ENCODE assay signal across 8 mouse cellular contexts in genomic region chr3:101604550-101605223, GRCm38 (mm10). TPM values are rescaled to one million over a fixed set of nuclear protein-coding genes. Genes with fewer than 3 reads are reported as not detected.
DNase-seq lines count a peak whose midpoint lies in the region; ATAC-seq and TF ChIP-seq lines count a peak whose summit lies in the region.

Gene Atp1a1 (minus strand): TSS chr3:101604684.

- H3K27me3 ChIP-seq in C2C12 (ENCODE audit: control insufficient read depth, insufficient read depth, insufficient read length) (no peaks in the 10 kb centered on the region), myocyte (ENCODE audit: control insufficient read depth, insufficient read depth, insufficient read length) (no peaks in the 10 kb centered on the region)
- peaks cover 40% of the 10 kb centered on the region for H3K27me3 ChIP-seq in erythroblast, embryonic 14.5 days (ENCODE audit: control insufficient read depth)
- no peaks in the 10 kb centered on the region for H3K27me3 ChIP-seq in heart, embryonic 11.5 days (ENCODE audit: control insufficient read depth, insufficient read depth, low read length)
- H3K27me3 ChIP-seq in kidney, embryonic 16.5 days (ENCODE audit: insufficient read depth, low read length), result no peaks in the 10 kb centered on the region
- H3K27me3 ChIP-seq in liver, adult 2 months (ENCODE audit: control insufficient read depth, insufficient read depth, low read length), result no peaks in the 10 kb centered on the region
- H3K27me3 ChIP-seq in splenic B cell, adult 2 months (ENCODE audit: control insufficient read depth, insufficient read depth, low read length, poor library complexity, severe bottlenecking), result no peaks in the 10 kb centered on the region

- H3K79me2 ChIP-seq in C2C12 (ENCODE audit: control insufficient read depth, insufficient read depth) (peaks cover 44% of the 10 kb centered on the region), myocyte (ENCODE audit: control insufficient read depth, insufficient read depth) (peaks cover 42% of the 10 kb centered on the region)
- peaks cover 15% of the 10 kb centered on the region; the same call in 1 of the 2 replicates for H3K79me2 ChIP-seq in liver, adult 2 months (ENCODE audit: control insufficient read depth, insufficient read depth, low read length)

- H3K4me1 ChIP-seq in erythroblast, embryonic 14.5 days (ENCODE audit: control insufficient read depth), result peaks cover 46% of the 10 kb centered on the region
- H3K4me1 ChIP-seq in heart, embryonic 11.5 days (ENCODE audit: control insufficient read depth, insufficient read depth, low read length), result peaks cover 38% of the 10 kb centered on the region
- H3K4me1 ChIP-seq in kidney, embryonic 16.5 days (ENCODE audit: insufficient read depth, low read length), result peaks cover 48% of the 10 kb centered on the region
- H3K4me1 ChIP-seq in liver, adult 2 months (ENCODE audit: control insufficient read depth, insufficient read depth, low read length), result peaks cover 19% of the 10 kb centered on the region

- peak within 1 kb of the TSS; percentile 88 for H3K4me2 ChIP-seq in heart, embryonic 11.5 days
- H3K4me2 ChIP-seq in kidney, embryonic 16.5 days (replicated peaks; ENCODE audit: low read depth, low read length), result peak within 1 kb of the TSS; percentile 75
- peak within 1 kb of the TSS; percentile 88 for H3K4me2 ChIP-seq in myocyte (ENCODE audit: low read depth)

- H3ac ChIP-seq in C2C12 (ENCODE audit: control insufficient read depth, insufficient read length, low read depth), result peak within 1 kb of the TSS; percentile 79
- H3ac ChIP-seq in myocyte (ENCODE audit: control insufficient read depth, insufficient read length), result peak within 1 kb of the TSS; percentile 43

- TF ChIP-seq CTCF in C2C12 (IDR thresholded peaks at IDR 0.05; ENCODE audit: control insufficient read depth, insufficient read depth, insufficient read length), result no peak
- TF ChIP-seq CTCF in brain, embryonic 14.5 days (IDR thresholded peaks at IDR 0.05; ENCODE audit: borderline replicate concordance, extremely low read depth, insufficient read depth, insufficient read length), result no peak
- TF ChIP-seq CTCF in liver, adult 2 months (IDR thresholded peaks at IDR 0.05; ENCODE audit: low read depth, low read length), result no peak; the same call in 1 of the 2 replicates

- peak within 1 kb of the TSS; percentile 100 for H3K27ac ChIP-seq in heart, embryonic 11.5 days (ENCODE audit: low read depth, low read length)
- H3K27ac ChIP-seq in kidney, embryonic 16.5 days (ENCODE audit: low read length), result peak within 1 kb of the TSS; percentile 99
- H3K27ac ChIP-seq in liver, adult 2 months (replicated peaks; ENCODE audit: insufficient read depth, low read depth, low read length), result peak within 1 kb of the TSS; percentile 89

- H3K79me3 ChIP-seq in C2C12 (ENCODE audit: low read depth), result peaks cover 32% of the 10 kb centered on the region

- TF ChIP-seq POLR2A in brain, embryonic 14.5 days (IDR thresholded peaks at IDR 0.05; ENCODE audit: borderline replicate concordance, extremely low read depth, insufficient read depth, insufficient read length, poor library complexity, severe bottlenecking), result peak; percentile 96
- peak; percentile 99 for TF ChIP-seq POLR2A in liver, adult 2 months (IDR thresholded peaks at IDR 0.05; ENCODE audit: extremely low read depth, insufficient read depth, low read length)
- TF ChIP-seq POLR2A in myocyte (IDR thresholded peaks at IDR 0.05; ENCODE audit: insufficient read length, low read depth), result peak; percentile 100

- peak; percentile 99 for DNase-seq in brain, embryonic 14.5 days (ENCODE audit: low read depth)
- DNase-seq in liver, adult 2 months (ENCODE audit: extremely low read depth, low read depth, low spot score), result peak; percentile 88
- peak; percentile 99 for DNase-seq in splenic B cell, adult 2 months (ENCODE audit: low read depth, low spot score)

- peak; percentile 93 for ATAC-seq in heart, embryonic 11.5 days (replicated peaks; ENCODE audit: insufficient number of reproducible peaks, low FRiP score, low TSS enrichment)
- peak; percentile 96 for ATAC-seq in kidney, embryonic 16.5 days (ENCODE audit: low FRiP score, low TSS enrichment)

- H3K4me3 ChIP-seq in C2C12 (ENCODE audit: insufficient read depth, poor library complexity, severe bottlenecking), result peak within 1 kb of the TSS; percentile 50
- peak within 1 kb of the TSS; percentile 91 for H3K4me3 ChIP-seq in erythroblast, embryonic 14.5 days (replicated peaks)
- H3K4me3 ChIP-seq in heart, embryonic 11.5 days (ENCODE audit: low read depth, low read length), result peak within 1 kb of the TSS; percentile 98
- H3K4me3 ChIP-seq in kidney, embryonic 16.5 days (ENCODE audit: low read length), result peak within 1 kb of the TSS; percentile 94
- H3K4me3 ChIP-seq in liver, adult 2 months (ENCODE audit: insufficient read depth, low read depth, low read length), result peak within 1 kb of the TSS; percentile 80
- peak within 1 kb of the TSS; percentile 63 for H3K4me3 ChIP-seq in myocyte

- H3K9me3 ChIP-seq in erythroblast, embryonic 14.5 days (ENCODE audit: control insufficient read depth, low read length), result no peaks in the 10 kb centered on the region
- H3K9me3 ChIP-seq in heart, embryonic 11.5 days (replicated peaks; ENCODE audit: control insufficient read depth, low read length), result no peaks in the 10 kb centered on the region
- no peaks in the 10 kb centered on the region for H3K9me3 ChIP-seq in kidney, embryonic 16.5 days (ENCODE audit: low read length)

- peak within 1 kb of the TSS; percentile 100 for H3K9ac ChIP-seq in heart, embryonic 11.5 days (ENCODE audit: low read depth, low read length)
- peak within 1 kb of the TSS; percentile 98 for H3K9ac ChIP-seq in kidney, embryonic 16.5 days (replicated peaks; ENCODE audit: low read length)
- peak within 1 kb of the TSS; percentile 92 for H3K9ac ChIP-seq in liver, adult 2 months (ENCODE audit: low read depth, low read length)

- H3K36me3 ChIP-seq in C2C12 (ENCODE audit: control insufficient read depth, insufficient read depth) (peaks cover 2% of the 10 kb centered on the region), myocyte (ENCODE audit: control insufficient read depth, insufficient read depth) (no peaks in the 10 kb centered on the region)
- H3K36me3 ChIP-seq in erythroblast, embryonic 14.5 days (ENCODE audit: control insufficient read depth), result peaks cover 5% of the 10 kb centered on the region
- H3K36me3 ChIP-seq in heart, embryonic 11.5 days (ENCODE audit: control insufficient read depth, insufficient read depth, low read length), result no peaks in the 10 kb centered on the region
- no peaks in the 10 kb centered on the region for H3K36me3 ChIP-seq in kidney, embryonic 16.5 days (ENCODE audit: insufficient read depth, low read length)
- no peaks in the 10 kb centered on the region for H3K36me3 ChIP-seq in liver, adult 2 months (ENCODE audit: control insufficient read depth, insufficient read depth, low read length)
- H3K36me3 ChIP-seq in splenic B cell, adult 2 months (ENCODE audit: control insufficient read depth, insufficient read depth, low read length, poor library complexity, severe bottlenecking), result no peaks in the 10 kb centered on the region

- WGBS in heart, embryonic 11.5 days (ENCODE audit: insufficient replicate concordance), result under 1% methylated on average over 61 of the region's 64 CpGs
- under 1% methylated on average over 62 of the region's 64 CpGs for WGBS in kidney, embryonic 16.5 days
- 2% methylated on average over 63 of the region's 64 CpGs for WGBS in liver, adult 2 months

TF ChIP-seq in C2C12, 6 proteins besides CTCF, POLR2A, EP300 and RAD21:
- TF ChIP-seq MAX (IDR thresholded peaks at IDR 0.05) (peak; percentile 76), MYOD1 (IDR thresholded peaks at IDR 0.05; ENCODE audit: control insufficient read depth, insufficient read length, low read depth) (no peak)

TF ChIP-seq in myocyte, 11 proteins besides CTCF, POLR2A, EP300 and RAD21:
- peak; percentile 15 for TF ChIP-seq REST (IDR thresholded peaks at IDR 0.05; ENCODE audit: insufficient read depth, insufficient read length)
- peak; percentile 99 for TF ChIP-seq POLR2AphosphoS2 (IDR thresholded peaks at IDR 0.05; ENCODE audit: insufficient read length, low read depth)
- no peak for TF ChIP-seq MAX (IDR thresholded peaks at IDR 0.05; ENCODE audit: low read depth)
- TF ChIP-seq CEBPB (IDR thresholded peaks at IDR 0.05; ENCODE audit: insufficient read depth, poor library complexity, severe bottlenecking), result no peak
- TF ChIP-seq TCF12 (IDR thresholded peaks at IDR 0.05; ENCODE audit: insufficient read depth, poor library complexity, severe bottlenecking), result no peak
- no peak for TF ChIP-seq USF1 (IDR thresholded peaks at IDR 0.05; ENCODE audit: low read depth)
- TF ChIP-seq E2F4 (IDR thresholded peaks at IDR 0.05; ENCODE audit: insufficient read depth), result no peak
- TF ChIP-seq TCF3 (IDR thresholded peaks at IDR 0.05; ENCODE audit: insufficient read length, low read depth), result peak; percentile 35
- peak in 2 of 3 experiments; percentile 4 to 37 for TF ChIP-seq MYOD1 (IDR thresholded peaks at IDR 0.05; ENCODE audit: control insufficient read depth in 1 of 3, insufficient read length in 2 of 3, low read depth in 2 of 3)
- peak; percentile 36 for TF ChIP-seq SRF (IDR thresholded peaks at IDR 0.05; ENCODE audit: control insufficient read depth, insufficient read length, low read depth)
- TF ChIP-seq MYOG (IDR thresholded peaks at IDR 0.05; ENCODE audit: control insufficient read depth in 1 of 3, insufficient read depth in 1 of 3, insufficient read length in 2 of 3, low read depth in 2 of 3), result peak in 1 of 3 experiments; percentile 31

RNA-seq across cellular contexts. Expression of gene Atp1a1, which starts in this region (rescaled TPM):
- polyA plus RNA-seq in C2C12 (2012; fragmentation: generic; extraction: Trizol) (228 TPM), myocyte (2012; fragmentation: generic; extraction: Trizol) (389 TPM)
- polyA plus RNA-seq in brain, embryonic 14.5 days (2012; rRNA removed), result 118 and 129 TPM in 2 replicates
- polyA plus RNA-seq in erythroblast, embryonic 14.5 days (2012), result 58.4 and 61.1 TPM in 2 replicates
- polyA plus RNA-seq in heart, embryonic 11.5 days (2014; fragmentation: Nextera tagmentation; extraction: Ambion mirVana), result 404 and 434 TPM in 2 replicates
- 362 and 426 TPM in 2 replicates for polyA plus RNA-seq in kidney, embryonic 16.5 days (2015; fragmentation: Nextera tagmentation; extraction: Ambion mirVana)
- total RNA-seq in liver, adult 2 months (2014; rRNA removed), result 163 and 184 TPM in 2 replicates
- 159 and 183 TPM in 2 replicates for polyA plus RNA-seq in liver, adult 2 months (2012; rRNA removed)

Comparison
In these comparisons a context has a peak if more than half of its experiments do, and no peak if none do; other contexts are left out.
1. Peak in every context shown above with its lines: DNase-seq, ATAC-seq, H3K4me3 ChIP-seq and H3K27ac ChIP-seq.